Mouse (Mus musculus) midbrain, embryonic 15.5 days (tissue): Measurements from ENCODE around the gene Gnmt. TPM values are rescaled to one million over a fixed set of nuclear protein-coding genes. Genes with fewer than 3 reads are reported as not detected.

Experiments
- ATAC-seq: fragments of 200-750 bp; cut with Nextera tagmentation; replicated peaks from 2 replicates; pipeline ENCODE4 v1.8.0; 2017; ENCODE audit warnings: moderate TSS enrichment
- H3K27ac ChIP-seq: fragments of 300-500 bp; sonication (generic); 2 replicates; pipeline ENCODE4 v1.5.1; 2015; ENCODE audit warnings: mild to moderate bottlenecking, inconsistent platforms
- H3K27me3 ChIP-seq: fragments of 300-500 bp; sonication (generic); replicated peaks from 2 replicates; pipeline ENCODE4 v1.6.1; 2015; ENCODE audit warnings: inconsistent platforms
- H3K36me3 ChIP-seq: fragments of 300-500 bp; sonication (generic); replicated peaks from 2 replicates; pipeline ENCODE4 v1.6.1; 2015; ENCODE audit warnings: inconsistent platforms
- H3K4me1 ChIP-seq: fragments of 300-500 bp; sonication (generic); 2 replicates; pipeline ENCODE4 v1.6.1; 2015; ENCODE audit warnings: inconsistent platforms
- H3K4me2 ChIP-seq: fragments of 300-500 bp; sonication (generic); 2 replicates; pipeline ENCODE4 v1.6.1; 2015; ENCODE audit warnings: inconsistent platforms, mild to moderate bottlenecking, moderate library complexity
- H3K4me3 ChIP-seq: fragments of 300-500 bp; sonication (generic); 2 replicates; pipeline ENCODE4 v1.5.1; 2015; ENCODE audit warnings: mild to moderate bottlenecking, inconsistent platforms
- H3K9ac ChIP-seq: fragments of 300-500 bp; sonication (generic); 2 replicates; pipeline ENCODE4 v1.6.1; 2015; ENCODE audit warnings: mild to moderate bottlenecking, inconsistent platforms
- H3K9me3 ChIP-seq: fragments of 300-500 bp; sonication (generic); 2 replicates; pipeline ENCODE4 v1.6.1; 2016; ENCODE audit warnings: inconsistent platforms
- WGBS: fragments of 180-500 bp; shearing (Covaris S2); methylation state at CpG from one replicate; pipeline ENCODE4 v1.1.7; 2015; ENCODE audit warnings: mixed read lengths; 5-methylcytosine and 5-hydroxymethylcytosine counted together
- polyA plus RNA-seq: library from polyadenylated mRNA; unstranded; fragments of >200 nt; fragmentation: Nextera tagmentation; extraction: Ambion mirVana; gene quantifications from 2 replicates; pipeline ENCODE4 v1.2.1, GENCODE M21; 2015

Gene Gnmt
- polyA plus RNA-seq, 1 experiment from 2014 or later = 0.65 TPM

DNA sequence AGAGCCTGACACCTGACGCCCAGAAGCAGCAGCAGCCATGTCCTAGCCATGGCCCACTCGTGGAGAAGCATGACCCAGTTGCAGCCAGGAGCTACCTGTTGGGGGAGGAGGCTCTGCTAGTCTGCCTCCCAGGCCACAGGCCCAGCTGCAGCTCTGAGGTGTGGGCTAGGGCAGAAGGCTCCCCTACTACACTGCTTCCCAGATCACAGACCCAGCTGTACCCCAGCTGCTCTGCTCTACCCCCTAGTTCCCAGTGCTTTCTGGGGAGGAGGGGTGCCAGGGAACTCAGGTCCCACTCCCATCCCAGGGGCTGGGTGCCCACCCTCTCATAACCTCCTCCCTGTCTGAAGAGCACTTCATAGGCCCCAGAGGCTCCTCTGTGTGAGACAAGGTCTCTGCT, 34.6 kb upstream of the Gnmt start, which contains the start of gene Ptcra:
Gene Ptcra (minus strand): TSS at position 169 of the 400 bp plus-strand sequence.
- Histone ChIP-seq H3K27me3 (no peaks in the 10 kb centered on the region), H3K36me3 (no peaks in the 10 kb centered on the region), H3K4me1 (no peaks in the 10 kb centered on the region), H3K9me3 (no peaks in the 10 kb centered on the region), H3K4me2 (no peak within 1 kb of the TSS), H3K9ac (no peak within 1 kb of the TSS), H3K4me3 (no peak within 1 kb of the TSS), H3K27ac (no peak within 1 kb of the TSS)
- 66% methylated on average over 2 of the region's 2 CpGs for WGBS
- ATAC-seq = no peak

DNA sequence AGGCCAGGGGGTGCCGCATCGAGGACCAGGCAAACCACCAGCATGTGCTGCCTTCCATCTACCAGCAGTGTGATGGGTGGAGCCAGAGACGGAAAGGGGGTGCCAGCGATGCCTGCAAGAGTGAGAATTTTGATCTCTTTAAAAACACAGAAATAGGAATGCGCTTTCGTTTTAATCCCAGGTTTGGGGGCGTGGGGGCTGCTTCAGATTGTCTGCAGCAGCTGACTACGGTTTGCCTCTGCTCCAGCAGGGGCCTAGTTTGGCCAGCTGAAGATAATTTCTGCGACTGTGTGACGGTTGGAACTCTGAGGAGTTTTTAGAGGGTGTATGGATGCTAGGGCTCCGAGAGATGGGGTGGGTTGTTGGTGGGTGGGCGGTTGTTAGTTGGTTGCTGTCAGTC, 29.8 kb upstream of the Gnmt start:
- Histone ChIP-seq H3K36me3 (no peaks in the 10 kb centered on the region), H3K9me3 (no peaks in the 10 kb centered on the region), H3K27me3 (no peaks in the 10 kb centered on the region), H3K4me3 (no peak overlapping the region), H3K27ac (no peak overlapping the region), H3K4me1 (no peaks in the 10 kb centered on the region), H3K4me2 (no peak overlapping the region), H3K9ac (no peak overlapping the region)
- no peak for ATAC-seq
- WGBS = 85% methylated on average over 12 of the region's 12 CpGs

DNA sequence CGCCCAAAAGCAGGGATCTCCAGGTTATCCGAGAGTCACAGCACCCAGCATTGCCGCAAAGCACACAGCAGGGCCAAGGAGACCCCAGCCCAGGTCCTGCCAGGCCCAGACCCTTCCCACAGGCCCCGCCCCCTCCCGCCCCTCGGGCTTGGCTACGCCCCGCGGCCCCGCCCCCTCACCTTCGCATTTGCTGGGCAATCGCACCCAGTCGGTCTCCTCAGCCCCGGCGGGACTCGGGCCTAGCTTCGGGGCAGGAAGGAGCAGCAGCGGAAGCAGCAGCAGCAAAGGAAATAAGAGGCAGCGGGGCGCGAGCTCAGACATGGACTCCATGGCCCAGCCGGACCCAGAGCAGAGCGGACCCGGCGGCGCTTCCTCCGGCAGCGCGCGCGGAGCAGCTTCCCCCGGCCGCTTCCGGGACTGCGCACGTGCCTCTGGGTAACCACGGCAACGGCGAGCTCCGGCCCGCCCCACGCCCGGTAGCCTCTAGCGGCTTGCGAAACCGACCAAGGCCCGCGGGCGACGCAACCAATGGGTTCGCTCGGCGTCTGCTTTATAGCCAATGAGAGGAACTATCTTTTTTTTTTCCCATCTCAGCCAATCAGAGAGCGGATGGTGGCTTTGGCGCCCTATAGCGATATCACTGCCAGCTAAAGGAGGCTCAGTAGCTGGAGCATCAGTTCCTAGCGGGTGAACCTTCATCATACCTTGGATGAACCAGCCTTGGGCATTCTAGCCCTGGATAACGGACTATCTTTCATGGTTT, 23.0 kb upstream of the Gnmt start, which contains the start of gene Cnpy3:
Gene Cnpy3 (minus strand): TSS at position 421 of the 763 bp plus-strand sequence.
- no peaks in the 10 kb centered on the region for H3K9me3 ChIP-seq
- peak within 1 kb of the TSS; percentile 62 for H3K4me3 ChIP-seq
- peaks cover 20% of the 10 kb centered on the region for H3K4me1 ChIP-seq
- H3K27me3 ChIP-seq = no peaks in the 10 kb centered on the region
- H3K4me2 ChIP-seq = peak within 1 kb of the TSS; percentile 76
- ATAC-seq = peak; percentile 99
- 0% methylated on average over 54 of the region's 58 CpGs for WGBS
- H3K36me3 ChIP-seq = no peaks in the 10 kb centered on the region
- H3K9ac ChIP-seq = peak within 1 kb of the TSS; percentile 67
- H3K27ac ChIP-seq = peak within 1 kb of the TSS; percentile 85

DNA sequence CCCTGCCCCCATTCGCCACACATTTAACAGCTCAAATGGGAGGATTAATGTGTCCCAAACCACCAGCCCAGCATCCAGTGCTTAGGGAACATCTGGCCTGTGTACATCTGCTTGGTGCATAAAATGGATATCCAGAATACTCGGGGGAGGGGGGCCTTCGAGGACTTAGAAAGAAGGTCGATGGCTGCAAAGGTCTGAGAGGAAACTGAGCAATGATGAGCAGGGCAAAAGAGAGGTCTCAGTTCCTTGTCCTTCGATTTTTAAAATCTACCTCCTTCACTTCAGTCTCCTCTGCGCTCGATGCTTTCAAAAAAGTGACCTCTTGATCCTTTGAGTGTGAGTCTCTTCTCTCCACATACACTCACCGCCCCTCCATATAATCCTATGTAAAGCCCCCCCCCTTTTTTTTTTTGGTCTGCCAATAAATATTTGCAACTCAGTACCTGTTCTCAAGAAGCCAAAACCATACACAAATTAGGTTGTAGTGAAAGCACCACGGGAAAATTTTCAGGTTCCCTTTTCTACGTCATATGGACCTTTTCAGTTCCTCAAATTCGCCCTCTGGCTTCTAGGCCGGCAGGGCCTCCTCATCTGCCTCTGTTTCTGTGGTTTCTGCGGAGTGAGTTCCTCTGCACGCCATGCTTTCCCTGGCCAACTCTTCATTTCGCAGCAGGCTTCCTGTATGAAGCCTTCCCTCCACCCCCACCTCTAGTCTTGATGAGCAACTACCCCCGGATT, 22.3 kb upstream of the Gnmt start:
- Histone ChIP-seq H3K27me3 (no peaks in the 10 kb centered on the region), H3K4me2 (peak overlapping the region; percentile 76), H3K27ac (peak overlapping the region; percentile 85), H3K4me1 (peaks cover 20% of the 10 kb centered on the region), H3K9me3 (no peaks in the 10 kb centered on the region), H3K4me3 (peak overlapping the region; percentile 62), H3K36me3 (no peaks in the 10 kb centered on the region), H3K9ac (peak overlapping the region; percentile 67)
- no peak for ATAC-seq
- 21% methylated on average over 16 of the region's 16 CpGs for WGBS

DNA sequence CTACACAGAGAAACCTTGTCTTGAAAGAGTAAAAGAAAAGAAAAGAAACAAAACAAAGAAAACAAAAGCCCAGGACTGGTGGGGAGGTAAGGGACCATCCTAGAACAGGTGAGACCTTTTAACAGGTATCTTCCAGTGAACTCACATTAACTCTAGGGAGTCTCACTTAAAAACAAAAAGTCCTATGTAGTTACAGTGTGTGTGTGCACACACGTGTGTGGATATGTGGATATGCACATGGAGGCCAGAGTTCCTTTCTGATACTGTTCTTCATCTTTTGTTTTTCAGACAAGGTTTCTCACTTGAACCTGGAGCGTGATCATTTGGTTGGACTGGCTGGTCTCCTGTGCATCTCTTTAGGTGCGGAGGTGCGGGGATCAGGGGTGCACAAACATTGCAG, 21.6 kb upstream of the Gnmt start:
- H3K9ac ChIP-seq = 0 out of 2 replicates have a peak overlapping the region, but pooled peaks have one; percentile 67
- no peaks in the 10 kb centered on the region for H3K36me3 ChIP-seq
- H3K27ac ChIP-seq = peak overlapping the region; percentile 85; the same call in 1 of the 2 replicates
- ATAC-seq = no peak
- 89% methylated on average over 4 of the region's 4 CpGs for WGBS
- no peaks in the 10 kb centered on the region for H3K27me3 ChIP-seq
- peak overlapping the region; percentile 76 for H3K4me2 ChIP-seq
- H3K4me3 ChIP-seq = peak overlapping the region; percentile 62
- H3K4me1 ChIP-seq = peaks cover 20% of the 10 kb centered on the region
- no peaks in the 10 kb centered on the region for H3K9me3 ChIP-seq

DNA sequence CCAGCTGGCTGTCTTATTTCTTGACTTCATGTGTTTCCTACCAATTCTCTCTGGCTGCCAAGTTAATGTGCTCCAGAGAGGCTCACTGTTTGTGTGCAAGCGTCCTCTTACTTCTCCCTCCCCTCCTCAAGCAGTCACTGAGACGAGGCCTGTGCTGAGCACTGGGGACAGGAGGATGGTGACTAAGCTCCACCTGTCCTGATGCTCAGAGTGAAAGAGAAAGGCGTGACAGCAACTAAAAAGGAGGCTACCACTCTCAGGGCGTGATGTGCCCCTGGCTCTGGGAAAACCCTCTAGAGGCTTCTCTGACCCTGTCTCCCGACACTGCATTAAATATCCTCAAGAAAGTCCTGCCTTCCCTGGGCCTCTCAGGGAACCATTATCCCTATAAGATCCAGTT, 20.3 kb upstream of the Gnmt start:
- H3K9ac ChIP-seq = no peak overlapping the region
- H3K27me3 ChIP-seq = no peaks in the 10 kb centered on the region
- no peaks in the 10 kb centered on the region for H3K36me3 ChIP-seq
- ATAC-seq = no peak
- no peak overlapping the region for H3K4me2 ChIP-seq
- no peaks in the 10 kb centered on the region for H3K9me3 ChIP-seq
- no peak overlapping the region for H3K27ac ChIP-seq
- peaks cover 20% of the 10 kb centered on the region for H3K4me1 ChIP-seq
- H3K4me3 ChIP-seq = no peak overlapping the region
- WGBS = 91% methylated on average over 5 of the region's 5 CpGs

DNA sequence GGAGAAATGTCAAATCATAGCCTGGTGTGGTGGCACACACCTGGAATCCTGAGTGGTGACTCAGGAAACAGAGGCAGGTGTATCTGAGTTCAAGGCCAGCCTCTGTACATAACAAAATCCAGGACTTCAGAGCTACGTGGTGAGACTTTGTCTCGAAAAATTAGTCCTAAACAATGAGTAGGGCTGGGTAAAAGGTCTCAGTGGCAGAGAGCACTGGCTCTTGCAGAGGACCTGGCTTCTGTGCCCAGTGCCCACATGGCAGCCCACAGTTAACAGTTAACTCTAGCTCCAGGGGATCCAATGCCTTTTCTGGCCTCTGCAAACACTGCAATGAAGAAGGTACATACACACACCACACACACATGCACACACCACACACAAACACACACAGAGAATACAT, 18.8 kb upstream of the Gnmt start:
- Histone ChIP-seq H3K27me3 (no peaks in the 10 kb centered on the region), H3K36me3 (peaks cover 2% of the 10 kb centered on the region; the same call in 1 of the 2 replicates), H3K27ac (no peak overlapping the region), H3K4me3 (no peak overlapping the region), H3K4me1 (peaks cover 19% of the 10 kb centered on the region), H3K9me3 (no peaks in the 10 kb centered on the region), H3K4me2 (no peak overlapping the region), H3K9ac (no peak overlapping the region)
- 92% methylated on average over 2 of the region's 2 CpGs for whole genome bisulfite sequencing
- no peak for ATAC-seq

DNA sequence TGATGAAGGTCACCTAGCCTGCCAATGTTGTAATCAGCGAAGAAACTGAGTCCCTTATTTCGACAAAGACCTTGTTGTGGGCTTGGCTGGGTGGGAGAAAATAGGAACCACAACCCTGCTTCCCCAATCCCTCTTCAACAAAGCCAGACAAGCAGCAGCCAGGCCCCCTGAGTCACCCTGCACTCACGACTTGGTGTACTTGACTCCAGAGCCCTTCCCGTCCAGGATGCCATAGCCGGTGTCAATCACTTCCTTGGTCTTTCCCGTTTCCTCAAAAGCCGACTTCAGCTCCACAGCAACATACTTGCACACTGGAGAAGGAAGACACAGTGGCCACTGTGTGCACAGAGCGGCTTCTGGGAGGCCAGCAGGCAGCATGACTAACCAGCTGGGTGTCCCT, 18.3 kb upstream of the Gnmt start:
- Histone ChIP-seq H3K36me3 (peaks cover 3% of the 10 kb centered on the region; the same call in 1 of the 2 replicates), H3K4me1 (peaks cover 14% of the 10 kb centered on the region), H3K27ac (no peak overlapping the region), H3K27me3 (no peaks in the 10 kb centered on the region), H3K4me3 (no peak overlapping the region), H3K9me3 (no peaks in the 10 kb centered on the region), H3K4me2 (no peak overlapping the region), H3K9ac (no peak overlapping the region)
- no peak for ATAC-seq
- 89% methylated on average over 8 of the region's 8 CpGs for WGBS

DNA sequence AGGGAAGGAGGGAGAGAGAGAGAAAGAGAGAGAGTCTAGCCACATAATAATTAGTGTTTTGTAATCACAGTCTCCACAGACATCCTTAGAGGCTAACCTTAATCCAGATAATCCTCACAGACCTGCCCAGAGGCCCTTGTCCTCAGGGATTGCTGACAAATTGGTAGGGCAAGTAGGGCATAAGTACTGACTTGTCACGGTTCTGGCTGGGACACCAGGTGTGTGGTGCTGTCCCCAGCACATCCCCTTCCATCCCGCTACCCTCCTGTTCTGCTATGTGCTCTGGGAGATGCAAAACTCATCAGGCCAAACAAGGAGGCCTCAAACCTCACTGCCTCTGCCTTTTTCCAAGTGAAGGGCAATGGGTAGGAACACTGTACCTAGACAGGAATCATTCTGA, 16.5 kb upstream of the Gnmt start:
- H3K9ac ChIP-seq = no peak overlapping the region
- no peaks in the 10 kb centered on the region for H3K27me3 ChIP-seq
- peaks cover 4% of the 10 kb centered on the region for H3K4me1 ChIP-seq
- H3K36me3 ChIP-seq = peaks cover 3% of the 10 kb centered on the region; the same call in 1 of the 2 replicates
- no peak for ATAC-seq
- WGBS = 62% methylated on average over 2 of the region's 2 CpGs
- no peak overlapping the region for H3K27ac ChIP-seq
- H3K4me3 ChIP-seq = no peak overlapping the region
- no peak overlapping the region for H3K4me2 ChIP-seq
- H3K9me3 ChIP-seq = no peaks in the 10 kb centered on the region

DNA sequence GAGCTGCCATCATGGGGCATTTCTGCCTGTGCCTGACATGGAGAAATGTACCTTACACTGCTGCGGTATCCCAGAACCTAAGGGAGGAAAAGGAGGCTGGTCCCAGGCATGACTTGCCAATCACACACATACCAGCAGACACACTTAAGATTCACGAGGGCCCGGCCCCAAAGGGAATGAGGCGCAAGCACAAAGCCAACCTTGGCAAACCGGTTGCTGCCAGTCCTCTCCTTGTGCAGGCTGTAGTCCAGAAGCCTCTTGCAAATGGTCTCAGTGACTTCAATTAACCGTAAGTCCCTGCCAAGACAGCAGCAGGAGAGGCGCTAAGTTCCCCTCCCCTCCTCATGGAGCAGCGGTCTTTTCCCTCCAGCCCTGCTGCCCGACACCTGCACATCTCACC, 14.0 kb upstream of the Gnmt start:
- H3K9me3 ChIP-seq = no peaks in the 10 kb centered on the region
- H3K4me3 ChIP-seq = no peak overlapping the region
- no peaks in the 10 kb centered on the region for H3K4me1 ChIP-seq
- no peak overlapping the region for H3K4me2 ChIP-seq
- WGBS = 89% methylated on average over 9 of the region's 9 CpGs
- H3K27ac ChIP-seq = no peak overlapping the region
- no peak overlapping the region for H3K9ac ChIP-seq
- peaks cover 3% of the 10 kb centered on the region; the same call in 1 of the 2 replicates for H3K36me3 ChIP-seq
- H3K27me3 ChIP-seq = no peaks in the 10 kb centered on the region
- ATAC-seq = no peak

DNA sequence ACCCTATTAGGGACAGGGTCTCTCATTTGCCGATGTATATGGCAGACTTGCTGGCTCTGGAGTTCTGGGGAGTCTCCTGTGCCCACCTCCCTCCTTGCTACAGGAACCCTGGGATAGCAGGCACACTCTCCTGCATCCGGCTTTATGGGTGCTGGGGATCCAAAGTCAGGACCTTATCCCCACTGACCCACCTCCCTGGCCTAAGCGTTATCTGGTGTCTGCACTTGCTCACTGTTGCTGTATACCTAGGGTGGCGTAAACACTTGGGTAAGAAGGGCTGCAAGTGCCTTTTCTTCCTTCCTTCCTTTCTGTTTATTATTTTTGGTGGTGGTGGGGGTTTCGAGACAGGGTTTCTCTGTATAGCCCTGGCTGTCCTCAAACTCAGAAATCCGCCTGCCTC, 12.3 kb upstream of the Gnmt start:
- Histone ChIP-seq H3K36me3 (peaks cover 3% of the 10 kb centered on the region; the same call in 1 of the 2 replicates), H3K27ac (no peak overlapping the region), H3K9me3 (no peaks in the 10 kb centered on the region), H3K27me3 (no peaks in the 10 kb centered on the region), H3K4me1 (no peaks in the 10 kb centered on the region), H3K4me2 (no peak overlapping the region), H3K4me3 (no peak overlapping the region), H3K9ac (no peak overlapping the region)
- 92% methylated on average over 6 of the region's 6 CpGs for WGBS
- no peak for ATAC-seq

DNA sequence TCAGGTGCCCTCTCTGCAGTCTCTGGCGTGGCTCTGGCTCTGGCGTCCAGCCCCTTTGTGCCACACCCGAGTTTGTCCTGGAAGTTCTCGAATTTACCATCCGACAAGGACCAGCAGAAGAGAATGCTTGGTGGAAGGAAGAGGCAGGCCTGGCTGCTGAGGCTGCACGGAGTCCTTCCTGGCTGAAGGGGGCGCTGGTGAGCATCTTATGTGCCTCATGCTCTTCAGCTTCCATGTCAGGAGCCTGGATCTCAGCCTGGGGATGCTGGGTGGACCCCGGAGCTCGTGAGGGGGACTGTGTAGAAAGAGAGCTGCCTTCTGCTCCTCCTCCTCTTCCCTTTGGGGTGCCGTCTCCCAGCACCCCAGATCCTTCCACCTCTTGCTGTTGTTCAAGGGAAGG, 7.2 kb upstream of the Gnmt start:
- Histone ChIP-seq H3K36me3 (peaks cover 12% of the 10 kb centered on the region; the same call in 1 of the 2 replicates), H3K27me3 (no peaks in the 10 kb centered on the region), H3K27ac (no peak overlapping the region), H3K4me1 (no peaks in the 10 kb centered on the region), H3K4me2 (no peak overlapping the region), H3K9me3 (no peaks in the 10 kb centered on the region), H3K4me3 (no peak overlapping the region), H3K9ac (no peak overlapping the region)
- WGBS = 61% methylated on average over 9 of the region's 10 CpGs
- no peak for ATAC-seq
